Mouse (Mus musculus) gastrocnemius, postnatal 25 days (tissue): ENCODE data around the gene Plk3. TPM values are rescaled to one million over a fixed set of nuclear protein-coding genes. Genes with fewer than 3 reads are reported as not detected.
"Not testable (repeated sequence)": the region's sequence is repeated elsewhere in the genome, so short reads cannot be mapped to it uniquely, and the experiment has no call there.

Source experiments
- DNase-seq: peaks from one replicate; pipeline ENCODE4 v3.0.0; 2022
- long read RNA-seq, 2 experiments: library from polyadenylated mRNA; stranded (forward); transcript quantifications; one replicate each; pipeline ENCODE4 v2.0.0; 2021
- total RNA-seq, 2 experiments: library from RNA; stranded (reverse); gene quantifications; 1 replicate in 1 of 2; 2 replicates in 1 of 2; pipeline ENCODE4 v1.2.3; 2021

The Plk3 gene
- total RNA-seq = under 1 TPM; 0.51 to 0.62 TPM
- long read RNA-seq, experiment 1 = 0 reads
- long read RNA-seq, experiment 2, partial matches to known transcripts = 0 of 3 reads
- long read RNA-seq, experiment 2, other reads (novel, unspliced or antisense) = 1 of 3 reads

- peak; percentile 91 for DNase-seq
Measured at GRCm38 (mm10) chr4:117133817-117134600, at the start of gene Plk3. Gene Plk3, minus strand, starts transcription at chr4:117133963.

GRCm38 (mm10) chr4:117182759-117183096 lies 49.0 kb upstream of the Plk3 start:
- DNase-seq = not testable (repeated sequence)

- peak; percentile 84 for DNase-seq
Measured at GRCm38 (mm10) chr4:117181863-117182758, 48.3 kb upstream of the Plk3 start, which contains the start of gene Kif2c. Gene Kif2c, minus strand, starts transcription at chr4:117182639.

GRCm38 (mm10) chr4:117169936-117170335 lies 36.2 kb upstream of the Plk3 start:
- no peak for DNase-seq

GRCm38 (mm10) chr4:117161183-117161582 lies 27.4 kb upstream of the Plk3 start:
- DNase-seq = no peak

- no peak for DNase-seq
Measured at GRCm38 (mm10) chr4:117159666-117160065, 25.9 kb upstream of the Plk3 start.

- DNase-seq = no peak
Measured at GRCm38 (mm10) chr4:117156372-117156771, 22.6 kb upstream of the Plk3 start.

GRCm38 (mm10) chr4:117155792-117156355 lies 22.1 kb upstream of the Plk3 start, which contains the start of gene Rps8:
Gene Rps8, minus strand, starts transcription at chr4:117156243.
- DNase-seq = peak; percentile 84

- DNase-seq = no peak
Measured at GRCm38 (mm10) chr4:117155020-117155791, 21.4 kb upstream of the Plk3 start.

GRCm38 (mm10) chr4:117152714-117153113 lies 19.0 kb upstream of the Plk3 start:
- no peak for DNase-seq

- no peak for DNase-seq
Measured at GRCm38 (mm10) chr4:117151416-117151815, 17.7 kb upstream of the Plk3 start.

- DNase-seq = no peak
Measured at GRCm38 (mm10) chr4:117150212-117150733, 16.5 kb upstream of the Plk3 start.

- DNase-seq = no peak
Measured at GRCm38 (mm10) chr4:117149291-117150211, 15.8 kb upstream of the Plk3 start.

- DNase-seq = no peak
Measured at GRCm38 (mm10) chr4:117148815-117149214, 15.1 kb upstream of the Plk3 start.

- DNase-seq = no peak
Measured at GRCm38 (mm10) chr4:117148047-117148713, 14.4 kb upstream of the Plk3 start.

- DNase-seq = peak; percentile 71
Measured at GRCm38 (mm10) chr4:117146176-117146575, 12.4 kb upstream of the Plk3 start.

- no peak for DNase-seq
Measured at GRCm38 (mm10) chr4:117145248-117145647, 11.5 kb upstream of the Plk3 start.

GRCm38 (mm10) chr4:117143023-117143422 lies 9.3 kb upstream of the Plk3 start:
- no peak for DNase-seq

GRCm38 (mm10) chr4:117140613-117141012 lies 6.8 kb upstream of the Plk3 start:
- DNase-seq = no peak

GRCm38 (mm10) chr4:117139217-117139612 lies 5.5 kb upstream of the Plk3 start:
- no peak for DNase-seq
